Mouse (Mus musculus): ENCODE data around the gene Zdhhc5. TPM values are rescaled to one million over a fixed set of nuclear protein-coding genes. Genes with fewer than 3 reads are reported as not detected.

The Zdhhc5 gene
- total RNA-seq (2021), result 10 to 100 TPM; 57.7 to 62.4 TPM
- long read RNA-seq, experiment 1, full-length matches to known transcripts, result 18 of 41 reads
- long read RNA-seq, experiment 1, partial matches to known transcripts, result 12 of 41 reads
- long read RNA-seq, experiment 1, other reads (novel, unspliced or antisense), result 11 of 41 reads
- long read RNA-seq, experiment 2, full-length matches to known transcripts, result 12 of 23 reads
- long read RNA-seq, experiment 2, partial matches to known transcripts, result 7 of 23 reads
- long read RNA-seq, experiment 2, other reads (novel, unspliced or antisense), result 4 of 23 reads

GRCm38 (mm10) chr2:84714811-84715561 lies at the start of gene Zdhhc5:
Zdhhc5 (minus strand) TSS chr2:84715180.
- DNase-seq, result peak; percentile 99
- intact Hi-C loops (cut with DNase I), result loop anchor here (5.0 kb wide), 1 partner anchor 38 kb away; the partner anchor contains the start of genes Gm28635, Med19 and Tmx2

GRCm38 (mm10) chr2:84762818-84763217 lies 47.8 kb upstream of the Zdhhc5 start:
- DNase-seq, result no peak
- intact Hi-C loops (cut with DNase I), result no loop called here

GRCm38 (mm10) chr2:84762295-84762694 lies 47.3 kb upstream of the Zdhhc5 start:
- no peak for DNase-seq
- intact Hi-C loops (cut with DNase I), result no loop called here

- DNase-seq, result no peak
- intact Hi-C loops (cut with DNase I), result no loop called here
These were observed 46.9 kb upstream of the Zdhhc5 start for GRCm38 (mm10) chr2:84761840-84762239.

- DNase-seq, result no peak
- intact Hi-C loops (cut with DNase I), result no loop called here
These were observed 46.3 kb upstream of the Zdhhc5 start for GRCm38 (mm10) chr2:84761309-84761708.

GRCm38 (mm10) chr2:84760777-84761176 lies 45.8 kb upstream of the Zdhhc5 start:
- intact Hi-C loops (cut with DNase I), result no loop called here
- no peak for DNase-seq

- intact Hi-C loops (cut with DNase I), result no loop called here
- peak in 1 of 2 experiments; percentile 62 for DNase-seq
These were observed 43.7 kb upstream of the Zdhhc5 start for GRCm38 (mm10) chr2:84758542-84759127.

GRCm38 (mm10) chr2:84757026-84757682 lies 42.2 kb upstream of the Zdhhc5 start:
- intact Hi-C loops (cut with DNase I), result loop anchor here (2.0 kb wide), 1 partner anchor 16 kb away; no protein-coding TSS in a partner anchor
- no peak for DNase-seq

- DNase-seq, result no peak
- intact Hi-C loops (cut with DNase I), result loop anchor here (2.0 kb wide), 1 partner anchor 15 kb away; no protein-coding TSS in a partner anchor
These were observed 41.3 kb upstream of the Zdhhc5 start for GRCm38 (mm10) chr2:84756245-84756644.

- intact Hi-C loops (cut with DNase I), result no loop called here
These were observed 35.1 kb upstream of the Zdhhc5 start for GRCm38 (mm10) chr2:84750115-84750514.

GRCm38 (mm10) chr2:84744126-84744525 lies 29.1 kb upstream of the Zdhhc5 start:
- DNase-seq, result no peak
- intact Hi-C loops (cut with DNase I), result loop anchor here (5.0 kb wide), 1 partner anchor 53 kb away; the partner anchor contains the start of gene Ube2l6

More at GRCm38 (mm10) chr2:84750115-84750514, 35.1 kb upstream of the Zdhhc5 start:
- DNase-seq, result peak; percentile 44 to 47

- intact Hi-C loops (cut with DNase I), result loop anchor here (5.0 kb wide), 1 partner anchor 54 kb away; the partner anchor contains the start of gene Ube2l6
- peak; percentile 61 to 78 for DNase-seq
These were observed 28.6 kb upstream of the Zdhhc5 start, which contains the start of gene Gm19426 for GRCm38 (mm10) chr2:84743561-84743960. Gm19426 (minus strand) TSS chr2:84743655.

GRCm38 (mm10) chr2:84742451-84743283 lies 27.7 kb upstream of the Zdhhc5 start:
- intact Hi-C loops (cut with DNase I), result loop anchor here (5.0 kb wide), 1 partner anchor 55 kb away; the partner anchor contains the start of gene Ube2l6
- peak; percentile 29 to 43 for DNase-seq

- intact Hi-C loops (cut with DNase I), result loop anchor here (2.0 to 5.0 kb wide), 2 partner anchors 15 to 55 kb away; partner anchors contain the start of gene Ube2l6
- DNase-seq, result no peak
These were observed 27.0 kb upstream of the Zdhhc5 start for GRCm38 (mm10) chr2:84741841-84742450.

GRCm38 (mm10) chr2:84740608-84741333 lies 25.8 kb upstream of the Zdhhc5 start:
- intact Hi-C loops (cut with DNase I), result loop anchor here (2.0 to 5.0 kb wide), 2 partner anchors 16 to 57 kb away; partner anchors contain the start of gene Ube2l6
- peak in 1 of 2 experiments; percentile 36 for DNase-seq

GRCm38 (mm10) chr2:84738271-84738911 lies 23.4 kb upstream of the Zdhhc5 start:
- intact Hi-C loops (cut with DNase I), result no loop called here
- peak; percentile 43 to 47 for DNase-seq

- intact Hi-C loops (cut with DNase I), result no loop called here
These were observed 22.5 kb upstream of the Zdhhc5 start for GRCm38 (mm10) chr2:84737451-84737925.

More at GRCm38 (mm10) chr2:84737451-84737925, 22.5 kb upstream of the Zdhhc5 start:
- DNase-seq, result no peak

All from heart, postnatal 14 days (tissue).